8 mouse cellular contexts compared by ENCODE assay signal in the genomic region with DNA sequence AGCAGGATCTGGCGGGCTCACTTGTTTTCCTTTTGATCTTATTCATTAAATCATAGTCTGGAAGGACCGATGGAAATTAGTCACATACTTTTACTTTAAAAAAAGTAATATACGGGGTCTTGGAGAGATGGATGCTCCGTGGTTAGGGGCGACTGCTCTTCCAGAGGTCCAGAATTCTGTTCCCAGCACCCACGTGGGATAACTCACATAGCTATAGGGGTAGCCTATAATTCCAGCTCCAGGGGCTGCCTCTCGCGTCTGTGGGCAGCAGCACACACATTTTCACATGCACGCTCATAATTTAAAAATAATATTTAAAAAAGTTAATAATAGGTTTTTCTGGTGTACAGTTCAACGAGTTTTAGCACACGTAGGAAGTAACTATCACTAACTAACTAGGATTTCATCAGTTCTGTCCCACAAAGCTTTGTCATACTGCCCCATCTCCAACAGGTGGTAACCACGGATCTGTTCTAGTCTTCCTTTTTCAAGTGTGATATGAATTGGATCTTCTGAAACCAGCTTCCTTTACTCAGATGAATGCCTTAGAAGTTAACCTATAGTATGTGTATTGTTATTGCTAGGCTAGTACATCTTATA. TPM values are rescaled to one million over a fixed set of nuclear protein-coding genes. Genes with fewer than 3 reads are reported as not detected.
DNase-seq lines count a peak whose midpoint lies in the region; ATAC-seq and TF ChIP-seq lines count a peak whose summit lies in the region.

No protein-coding gene starts in this region.

- peaks cover 7% of the 10 kb centered on the region for H3K79me3 ChIP-seq in C2C12 (ENCODE audit: low read depth)

- no peaks in the 10 kb centered on the region for H3K9me3 ChIP-seq in erythroblast, embryonic 14.5 days (ENCODE audit: control insufficient read depth, low read length)
- no peaks in the 10 kb centered on the region for H3K9me3 ChIP-seq in forebrain, embryonic 12.5 days
- no peaks in the 10 kb centered on the region for H3K9me3 ChIP-seq in liver, embryonic 15.5 days (replicated peaks)

- TF ChIP-seq CTCF in C2C12 (IDR thresholded peaks at IDR 0.05; ENCODE audit: control insufficient read depth, insufficient read depth, insufficient read length) = no peak

- H3K4me1 ChIP-seq in erythroblast, embryonic 14.5 days (ENCODE audit: control insufficient read depth) = peaks cover 35% of the 10 kb centered on the region
- H3K4me1 ChIP-seq in forebrain, embryonic 12.5 days = 0 out of 2 replicates have a peak, but pooled peaks cover 9% of the 10 kb centered on the region
- H3K4me1 ChIP-seq in liver, embryonic 15.5 days (replicated peaks) = peaks cover 29% of the 10 kb centered on the region

- H3K27ac ChIP-seq in forebrain, embryonic 12.5 days = no peak overlapping the region
- H3K27ac ChIP-seq in liver, embryonic 15.5 days (replicated peaks) = no peak overlapping the region

- peaks cover 48% of the 10 kb centered on the region for H3K79me2 ChIP-seq in C2C12 (ENCODE audit: control insufficient read depth, insufficient read depth)

- peak overlapping the region; percentile 73 for H3K4me3 ChIP-seq in erythroblast, embryonic 14.5 days (replicated peaks)
- H3K4me3 ChIP-seq in C2C12 (ENCODE audit: insufficient read depth, poor library complexity, severe bottlenecking) = peak overlapping the region; percentile 55
- H3K4me3 ChIP-seq in forebrain, embryonic 12.5 days (replicated peaks) = peak overlapping the region; percentile 64
- peak overlapping the region; percentile 91 for H3K4me3 ChIP-seq in liver, embryonic 15.5 days (replicated peaks)

- no peak for DNase-seq in adrenal gland, adult 18-20 months (ENCODE audit: low spot score in 2 of 2)
- no peak for DNase-seq in spleen, adult 12 weeks (ENCODE audit: low spot score)
- DNase-seq in urinary bladder, postnatal 25 days (ENCODE audit: low spot score) = no peak

- WGBS in forebrain, embryonic 12.5 days = 18% methylated on average over 12 of the region's 12 CpGs
- 3% methylated on average over 12 of the region's 12 CpGs for WGBS in liver, embryonic 15.5 days (ENCODE audit: insufficient replicate concordance)

- ATAC-seq in erythroblast, adult 5-6 weeks (replicated peaks; ENCODE audit: low FRiP score, poor library complexity, severe bottlenecking) = no peak
- no peak for ATAC-seq in forebrain, embryonic 12.5 days (ENCODE audit: low FRiP score)
- ATAC-seq in liver, embryonic 15.5 days (ENCODE audit: insufficient read depth) = no peak

- H3ac ChIP-seq in C2C12 (ENCODE audit: control insufficient read depth, insufficient read length, low read depth) = no peak overlapping the region

- H3K36me3 ChIP-seq in erythroblast, embryonic 14.5 days (ENCODE audit: control insufficient read depth) = peaks cover 6% of the 10 kb centered on the region
- H3K36me3 ChIP-seq in C2C12 (ENCODE audit: control insufficient read depth, insufficient read depth) = peaks cover 6% of the 10 kb centered on the region
- H3K36me3 ChIP-seq in forebrain, embryonic 12.5 days (replicated peaks) = peaks cover 9% of the 10 kb centered on the region; the same call in 1 of the 2 replicates
- H3K36me3 ChIP-seq in liver, embryonic 15.5 days (replicated peaks) = no peaks in the 10 kb centered on the region; the same call in 1 of the 2 replicates

- no peaks in the 10 kb centered on the region for H3K27me3 ChIP-seq in erythroblast, embryonic 14.5 days (ENCODE audit: control insufficient read depth)
- H3K27me3 ChIP-seq in C2C12 (ENCODE audit: control insufficient read depth, insufficient read depth, insufficient read length) = no peaks in the 10 kb centered on the region
- no peaks in the 10 kb centered on the region for H3K27me3 ChIP-seq in forebrain, embryonic 12.5 days
- H3K27me3 ChIP-seq in liver, embryonic 15.5 days = no peaks in the 10 kb centered on the region

- H3K4me2 ChIP-seq in forebrain, embryonic 12.5 days = peak overlapping the region; percentile 67
- H3K4me2 ChIP-seq in liver, embryonic 15.5 days = peak overlapping the region; percentile 91

- peak overlapping the region; percentile 70; the same call in 1 of the 2 replicates for H3K9ac ChIP-seq in forebrain, embryonic 12.5 days
- peak overlapping the region; percentile 86 for H3K9ac ChIP-seq in liver, embryonic 15.5 days

TF ChIP-seq in C2C12, 6 proteins besides CTCF, POLR2A, EP300 and RAD21:
- TF ChIP-seq MYOG (IDR thresholded peaks at IDR 0.05; ENCODE audit: control insufficient read depth, extremely low read depth, insufficient read length) (no peak), CEBPB (IDR thresholded peaks at IDR 0.05; ENCODE audit: low read depth) (no peak), USF1 (IDR thresholded peaks at IDR 0.05; ENCODE audit: low read depth) (no peak)

RNA-seq across cellular contexts. Expression of a gene that starts 1.2 kb away (rescaled TPM):
- polyA plus RNA-seq in erythroblast, embryonic 14.5 days (2012) = 0.33 and 0.42 TPM in 2 replicates
- total RNA-seq in erythroblast, adult 5-6 weeks (2015; ENCODE audit: low replicate concordance) = 3.1 and 5.6 TPM in 2 replicates
- total RNA-seq in erythroblast, adult 5-6 weeks (2017; ENCODE audit: low replicate concordance) = 5.3 and 11.2 TPM in 2 replicates
- 16.0 TPM for polyA plus RNA-seq in C2C12 (2012; fragmentation: generic; extraction: Trizol)
- 22.2 and 24.0 TPM in 2 replicates for polyA plus RNA-seq in forebrain, embryonic 12.5 days (2016; fragmentation: Nextera tagmentation; extraction: Ambion mirVana)
- polyA plus RNA-seq in liver, embryonic 15.5 days (2015; fragmentation: Nextera tagmentation; extraction: Ambion mirVana) = 7.8 and 9.0 TPM in 2 replicates
- 10 to 100 TPM; 12.9 to 13.6 TPM for total RNA-seq in adrenal gland, adult 18-20 months (2021)
